Mouse (Mus musculus) testis, adult 2 months (tissue): Measurements from ENCODE around the gene Kalrn.

ENCODE experiments used
- CTCF ChIP-seq: fragments of 200-500 bp; IDR thresholded peaks from 2 replicates; pipeline ENCODE4 v1.5.1; 2012; ENCODE audit warnings: low read depth, mild to moderate bottlenecking, inconsistent platforms, low read length, moderate library complexity; ENCODE audit not compliant: control insufficient read depth, insufficient read depth, insufficient replicate concordance
- POLR2A ChIP-seq: fragments of 200-500 bp; IDR thresholded peaks from 2 replicates; pipeline ENCODE4 v1.6.1; 2012; ENCODE audit warnings: low read depth, mild to moderate bottlenecking, inconsistent platforms, low read length, moderate library complexity; ENCODE audit not compliant: control insufficient read depth

GRCm38 (mm10) chr16:33927263-33927824 lies 646.0 kb downstream of the Kalrn start:
- TF ChIP-seq POLR2A = no peak
- TF ChIP-seq CTCF = no peak
